Mouse (Mus musculus) fibroblast of lung, adult 2 months (primary cell): ENCODE data around the gene Slc1a7.

ENCODE experiments used
- DNase-seq: peaks from one replicate; pipeline ENCODE4 v3.0.0-alpha.2; 2011; ENCODE audit warnings: low read depth

Slc1a7 gene

DNA sequence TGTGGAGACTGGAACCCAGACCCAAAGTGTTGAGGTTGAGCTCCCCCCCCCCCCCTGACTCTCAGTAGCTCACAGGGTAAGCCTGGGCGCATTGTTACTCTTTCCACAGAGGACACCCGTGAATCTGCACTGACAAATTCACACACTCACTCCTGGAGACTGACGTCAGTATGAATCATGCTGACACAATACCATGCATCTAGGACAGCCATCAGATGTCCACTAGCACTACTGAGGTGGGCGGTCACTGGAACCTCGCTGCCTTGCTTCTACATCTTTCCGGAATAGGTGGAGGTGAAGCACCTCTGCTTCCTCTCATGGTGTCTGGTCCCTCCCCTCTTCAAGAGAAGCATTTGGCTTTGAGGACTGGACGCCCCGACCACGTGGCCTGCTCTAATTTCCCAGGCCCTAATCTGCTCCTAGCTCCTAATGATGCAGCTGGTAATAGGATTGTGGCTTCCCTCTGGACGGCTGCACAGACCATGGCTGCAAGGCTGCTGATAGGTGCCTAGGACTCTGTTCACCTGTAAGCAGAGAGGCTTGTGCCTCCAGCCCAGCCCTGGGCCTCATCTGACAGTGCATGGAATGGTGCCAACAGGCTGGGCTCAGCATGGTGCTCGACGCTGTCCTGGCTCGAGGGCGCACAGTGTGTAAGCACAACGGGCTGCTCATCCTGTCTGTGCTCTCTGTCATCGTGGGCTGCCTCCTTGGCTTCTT, at the start of gene Slc1a7:
Slc1a7 (plus strand) TSS at position 367 of the 717 bp plus-strand sequence.
- no peak for DNase-seq

DNA sequence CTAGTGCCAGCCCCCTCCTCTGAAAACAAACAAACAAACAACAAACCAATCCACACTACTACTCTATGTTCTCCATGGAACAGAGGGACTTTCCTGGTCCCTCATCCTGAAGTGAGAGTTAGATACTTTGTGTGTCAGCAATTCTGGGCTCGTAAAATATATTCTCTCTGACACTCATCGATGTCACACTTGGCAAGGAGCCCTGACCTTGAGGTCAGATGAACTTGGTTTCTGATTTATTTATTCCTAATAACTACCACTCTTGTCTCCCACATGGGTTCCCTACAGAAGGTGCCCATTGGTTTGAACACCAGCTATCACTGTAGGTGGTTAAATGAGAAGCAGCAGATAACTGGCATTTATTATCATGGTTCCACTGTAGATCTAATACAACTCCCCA, 47.8 kb upstream of the Slc1a7 start:
- DNase-seq: no peak

DNA sequence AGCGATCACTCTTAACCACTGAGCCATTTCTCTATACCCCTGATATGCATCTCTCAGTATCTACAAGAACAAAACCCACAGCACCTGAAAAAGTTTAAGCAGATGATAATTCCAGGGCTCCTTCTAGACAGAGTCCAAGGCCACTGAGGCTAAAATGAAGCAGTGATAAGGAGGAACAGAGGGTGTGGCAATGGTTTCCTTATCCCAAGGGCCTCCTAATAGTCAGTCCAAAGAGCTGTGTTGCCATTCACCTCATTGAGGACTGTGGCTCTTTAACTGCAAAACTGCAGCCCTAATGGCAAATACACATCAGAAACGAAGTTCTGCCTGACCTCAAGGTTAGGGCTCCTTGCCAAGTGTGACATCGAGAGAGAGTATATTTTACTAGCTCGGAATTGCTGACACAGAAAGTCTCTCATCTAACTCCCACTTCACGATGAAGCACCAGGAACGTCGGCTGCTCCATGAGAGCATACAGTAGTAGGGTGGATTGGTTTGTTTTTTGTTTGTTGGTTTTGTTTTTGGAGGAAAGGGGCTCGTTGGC, 46.9 kb upstream of the Slc1a7 start:
- DNase-seq: no peak

GRCm38 (mm10) chr4:107921952-107922351, 46.2 kb upstream of the Slc1a7 start:
- no peak for DNase-seq

DNA sequence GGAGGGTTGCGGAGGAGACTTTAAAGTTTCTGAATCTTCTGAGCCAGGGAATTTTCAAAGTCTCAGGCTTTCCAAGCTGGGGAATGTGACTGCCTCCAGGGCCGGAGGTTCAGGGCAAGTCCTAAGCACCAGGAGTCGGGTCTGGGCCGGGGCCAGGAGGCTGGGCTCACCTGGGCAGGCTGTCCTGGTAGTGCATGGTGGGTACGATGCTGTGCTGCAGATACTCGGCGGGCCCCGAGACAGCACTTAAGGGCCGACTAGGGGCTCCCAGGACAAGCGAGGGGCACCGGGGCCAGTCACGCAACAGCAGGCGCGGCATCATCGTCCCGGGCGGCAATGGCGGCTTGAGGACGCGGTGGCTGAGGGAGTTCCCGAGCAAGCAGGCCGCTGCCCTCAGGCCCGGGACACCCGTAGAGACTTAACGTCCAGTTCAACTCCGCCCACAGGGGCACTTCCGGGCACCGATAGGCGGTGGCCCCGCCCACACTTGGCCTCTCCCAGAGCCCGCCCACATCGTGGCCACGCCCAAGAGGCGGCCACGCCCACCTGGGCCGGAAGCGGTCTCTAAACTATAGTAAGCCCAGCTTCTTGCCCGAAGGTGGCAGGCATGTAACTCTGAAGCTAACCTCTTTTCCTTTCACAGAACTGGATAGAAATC, 44.9 kb upstream of the Slc1a7 start, which contains the start of gene Cpt2:
Cpt2 (minus strand) TSS at position 466 of the 658 bp plus-strand sequence.
- peak; percentile 92 for DNase-seq

DNA sequence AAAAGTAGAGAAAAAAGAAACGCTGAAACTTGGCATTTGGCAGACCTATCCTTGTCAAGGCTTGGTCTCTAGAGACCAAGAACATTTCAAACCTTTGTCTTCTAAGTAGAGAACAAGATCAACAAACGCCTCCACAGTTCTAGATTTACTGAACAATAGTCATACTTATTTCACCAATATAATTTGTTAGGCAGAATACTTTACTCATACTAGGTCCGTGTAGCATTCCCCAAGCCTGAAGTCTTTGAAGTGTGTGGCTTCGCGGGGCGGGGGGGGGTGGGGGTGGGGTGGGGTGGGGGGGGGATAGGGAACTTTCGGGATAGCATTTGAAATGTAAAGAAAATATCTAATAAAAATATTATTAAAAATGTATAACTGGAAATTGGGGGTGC, 44.3 kb upstream of the Slc1a7 start:
- no peak for DNase-seq

DNA sequence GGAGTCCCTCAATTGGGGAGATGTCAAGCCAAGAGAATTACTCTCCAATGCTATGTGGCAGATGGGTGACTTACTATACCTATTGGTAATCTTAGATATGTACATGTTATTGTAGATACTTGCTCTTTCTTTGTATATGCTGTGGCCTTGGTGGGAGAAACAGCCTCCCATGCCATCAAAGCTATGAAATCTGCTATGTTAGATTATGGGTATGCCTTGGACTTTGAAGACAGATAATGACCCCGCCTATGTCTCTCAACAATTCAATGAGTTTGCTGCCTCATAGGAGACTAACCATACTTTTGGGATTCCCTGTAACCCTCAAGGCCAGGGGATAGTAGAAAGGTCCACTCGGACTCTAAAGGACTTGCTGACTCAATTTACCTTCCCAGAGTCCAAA, 39.9 kb upstream of the Slc1a7 start:
- no peak for DNase-seq

DNA sequence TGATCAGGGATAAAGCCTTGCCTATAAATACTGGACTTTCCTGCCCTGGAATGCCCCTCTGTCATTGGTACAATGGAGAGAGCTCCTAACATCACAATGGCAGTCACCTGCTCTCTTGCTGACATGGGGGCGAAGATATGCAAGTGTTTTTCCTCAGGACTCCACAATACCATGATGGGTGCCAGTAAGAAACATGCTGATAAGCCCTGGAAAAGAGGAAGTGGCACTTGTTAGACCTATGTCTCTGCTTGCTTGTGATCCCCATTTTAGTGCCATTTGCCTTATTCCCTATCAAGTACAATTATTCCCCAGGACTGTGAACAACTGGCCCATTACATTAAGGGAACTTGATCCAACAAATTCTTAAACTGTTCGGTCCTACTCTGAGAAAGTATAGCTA, 39.4 kb upstream of the Slc1a7 start:
- no peak for DNase-seq

GRCm38 (mm10) chr4:107931453-107931852, 36.7 kb upstream of the Slc1a7 start:
- DNase-seq: no peak

- DNase-seq: no peak
Measured at GRCm38 (mm10) chr4:107933239-107933638, 34.9 kb upstream of the Slc1a7 start.

GRCm38 (mm10) chr4:107935254-107935653, 32.9 kb upstream of the Slc1a7 start:
- DNase-seq: no peak

- no peak for DNase-seq
Measured at GRCm38 (mm10) chr4:107937338-107937737, 30.8 kb upstream of the Slc1a7 start.

DNA sequence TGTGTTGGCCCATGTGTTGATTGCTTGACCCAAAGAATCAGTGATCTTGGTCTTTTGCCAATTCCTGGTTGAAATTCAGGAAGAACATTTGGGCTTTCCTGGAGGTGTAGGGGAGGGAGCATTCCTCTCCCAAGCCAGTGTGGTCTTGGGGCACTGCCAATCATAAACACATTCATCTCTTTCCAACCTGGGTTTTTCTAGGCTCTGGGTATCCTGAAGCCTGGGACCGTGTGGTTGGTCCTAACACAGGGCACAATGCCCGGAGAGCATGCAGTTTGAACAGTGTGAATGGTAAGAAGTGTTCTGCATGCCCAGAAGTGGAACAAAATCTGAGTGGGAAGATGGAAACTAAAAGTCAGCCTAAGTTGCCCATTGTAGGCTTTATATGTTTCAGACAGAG, 30.0 kb upstream of the Slc1a7 start:
- peak; percentile 77 for DNase-seq

DNA sequence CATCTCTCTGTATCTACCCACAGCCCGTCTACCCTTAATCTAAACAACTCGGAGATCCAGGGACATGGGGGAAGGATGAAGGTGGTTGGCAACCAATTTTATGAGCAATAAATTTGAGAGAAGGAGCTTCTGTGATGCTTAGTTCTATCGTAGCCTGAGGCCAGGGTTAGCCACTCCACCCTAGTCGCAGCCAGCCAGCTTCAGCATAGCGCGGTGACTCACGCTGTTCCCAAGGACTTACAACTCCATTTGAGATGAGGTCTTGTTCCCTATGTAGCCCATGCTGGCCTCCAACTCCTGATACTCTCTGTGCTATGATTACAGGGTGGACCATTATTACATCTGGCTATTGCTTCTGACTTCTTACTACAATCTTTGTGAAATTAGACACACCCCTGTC, 25.4 kb upstream of the Slc1a7 start:
- no peak for DNase-seq

GRCm38 (mm10) chr4:107944141-107944540, 24.0 kb upstream of the Slc1a7 start:
- no peak for DNase-seq

GRCm38 (mm10) chr4:107949918-107950317, 18.2 kb upstream of the Slc1a7 start:
- no peak for DNase-seq

- no peak for DNase-seq
Measured at GRCm38 (mm10) chr4:107952845-107953244, 15.3 kb upstream of the Slc1a7 start.

DNA sequence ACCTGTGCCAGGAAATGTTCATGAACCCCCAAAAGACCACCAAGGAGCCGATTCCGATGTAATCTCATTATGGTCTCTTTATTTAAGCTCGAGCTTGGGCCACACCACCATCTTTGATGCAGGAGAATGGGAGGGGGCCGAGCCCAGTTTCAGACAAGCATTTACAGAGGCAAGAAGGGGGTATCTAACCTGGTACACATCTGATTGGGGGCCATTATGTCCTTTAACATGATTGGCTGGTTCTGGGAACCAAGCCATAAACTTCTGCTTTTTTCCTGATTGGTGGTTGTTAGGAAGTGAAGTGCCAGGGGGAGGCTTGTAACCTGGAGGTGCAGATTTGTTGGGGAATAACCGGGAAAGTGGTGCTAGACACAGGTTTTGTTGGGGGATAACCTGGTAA, 12.4 kb upstream of the Slc1a7 start:
- DNase-seq: no peak

DNA sequence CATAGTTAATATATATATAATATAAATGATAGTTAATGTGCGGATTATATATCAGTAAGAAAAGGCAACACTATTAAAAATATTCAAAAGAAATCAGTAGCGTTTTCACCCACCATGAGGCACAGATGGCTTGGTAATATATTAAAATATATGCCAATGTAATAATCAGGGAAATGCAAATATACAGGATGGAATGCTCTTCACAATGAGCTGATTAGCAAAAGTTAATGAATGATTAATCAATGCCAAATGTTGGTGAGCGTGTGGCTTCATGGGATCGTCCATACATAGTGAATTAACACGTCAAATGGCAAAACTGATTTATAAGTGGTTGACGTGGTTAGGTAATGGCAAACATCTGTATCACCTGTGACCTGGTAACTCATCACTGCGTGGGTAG, 9.6 kb upstream of the Slc1a7 start:
- DNase-seq: no peak

DNA sequence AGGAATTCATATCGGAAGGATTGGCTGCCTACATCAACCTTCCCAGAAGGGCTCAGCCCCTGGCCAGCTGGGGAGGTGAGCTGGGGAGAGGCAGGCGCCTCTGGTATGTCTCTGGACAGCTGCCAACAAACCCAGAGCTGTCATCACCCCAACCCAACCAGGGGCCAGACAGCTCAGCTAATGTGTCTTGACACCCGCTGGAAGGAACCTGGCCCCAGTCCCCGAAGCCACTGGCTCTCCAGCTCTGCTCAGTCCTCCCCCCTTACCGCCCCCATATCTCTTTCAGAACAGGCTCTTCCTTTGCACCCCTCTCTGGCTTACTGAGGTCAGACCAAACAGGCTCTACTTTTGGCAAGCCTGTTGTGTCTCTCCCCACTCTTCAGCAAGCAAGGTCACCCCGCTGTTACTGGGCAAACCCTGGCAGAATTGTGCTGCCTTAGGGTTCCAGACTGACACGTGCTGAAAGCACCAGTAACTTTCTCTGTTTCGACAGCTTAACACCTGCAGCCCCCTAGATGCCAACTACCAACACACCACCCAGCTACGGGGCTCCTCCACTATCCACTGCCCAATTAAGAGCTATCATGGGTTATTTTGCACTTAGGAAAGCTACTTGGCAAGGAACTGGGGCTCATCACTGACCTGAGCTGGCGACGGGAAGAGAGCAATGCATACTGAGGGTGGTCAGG, 5.9 kb upstream of the Slc1a7 start:
- DNase-seq: peak; percentile 96

GRCm38 (mm10) chr4:107962792-107963191, 5.3 kb upstream of the Slc1a7 start:
- no peak for DNase-seq

- no peak for DNase-seq
Measured at GRCm38 (mm10) chr4:107966416-107967109, 1.6 kb upstream of the Slc1a7 start.
